Mouse (Mus musculus) CD4-positive helper T cell, adult 2 months (primary cell): ENCODE data around the gene Cyp4f39.
"Not testable (repeated sequence)": the region's sequence is repeated elsewhere in the genome, so short reads cannot be mapped to it uniquely, and the experiment has no call there.

Experiments
- DNase-seq: peaks from one replicate; pipeline ENCODE4 v3.0.0-alpha.2; 2012; ENCODE audit warnings: low read depth, missing footprints, low spot score

Gene Cyp4f39

DNA sequence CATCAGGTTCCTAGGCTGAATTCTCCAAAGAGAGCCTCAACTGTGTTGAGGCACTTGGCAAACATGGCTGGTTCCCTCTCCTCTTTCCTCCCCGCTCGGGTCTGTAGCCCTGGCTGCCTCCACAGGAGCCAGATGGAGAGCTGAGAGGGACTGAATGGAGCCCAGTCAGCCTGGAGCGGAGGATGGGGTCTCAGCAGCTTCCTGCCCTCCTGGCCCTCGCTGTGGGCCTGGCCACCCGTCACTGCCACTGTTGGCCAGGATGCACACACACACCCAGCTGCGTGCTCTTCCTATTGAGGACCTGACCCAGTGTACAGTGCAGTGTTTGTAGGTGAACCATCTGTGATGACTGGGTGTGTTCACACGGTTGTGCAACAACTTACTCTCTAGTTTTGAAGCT is 19.7 kb downstream of the Cyp4f39 start:
- no peak for DNase-seq

DNA sequence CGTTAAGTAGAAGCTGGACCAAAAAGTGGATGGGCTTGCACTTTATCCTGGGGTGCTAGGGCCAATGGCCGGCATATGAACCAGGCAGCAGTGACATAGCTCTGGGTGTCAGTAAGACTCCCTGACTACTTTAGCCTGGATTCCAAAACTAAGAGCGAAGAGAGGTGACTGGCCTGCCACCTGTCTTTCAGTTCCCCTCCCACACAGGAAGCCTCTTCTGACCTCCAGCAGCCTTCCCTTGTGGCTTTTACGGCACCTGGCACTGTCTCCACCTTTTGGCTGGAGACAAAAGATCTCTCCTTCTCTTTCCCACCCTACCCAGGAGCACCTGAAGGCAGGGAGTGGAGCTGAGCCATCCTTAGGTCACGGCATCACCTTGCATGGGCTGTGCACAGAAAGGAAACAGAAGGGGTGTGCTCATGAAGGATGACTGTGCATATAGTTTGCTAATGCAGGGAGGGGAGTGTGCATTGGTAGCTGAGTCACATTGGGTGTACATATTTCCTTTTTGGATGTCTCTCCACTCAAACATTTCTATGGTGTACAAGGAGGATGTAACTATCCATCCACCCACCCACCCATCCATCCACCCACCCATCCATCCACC is 22.5 kb downstream of the Cyp4f39 start:
- DNase-seq = no peak

DNA sequence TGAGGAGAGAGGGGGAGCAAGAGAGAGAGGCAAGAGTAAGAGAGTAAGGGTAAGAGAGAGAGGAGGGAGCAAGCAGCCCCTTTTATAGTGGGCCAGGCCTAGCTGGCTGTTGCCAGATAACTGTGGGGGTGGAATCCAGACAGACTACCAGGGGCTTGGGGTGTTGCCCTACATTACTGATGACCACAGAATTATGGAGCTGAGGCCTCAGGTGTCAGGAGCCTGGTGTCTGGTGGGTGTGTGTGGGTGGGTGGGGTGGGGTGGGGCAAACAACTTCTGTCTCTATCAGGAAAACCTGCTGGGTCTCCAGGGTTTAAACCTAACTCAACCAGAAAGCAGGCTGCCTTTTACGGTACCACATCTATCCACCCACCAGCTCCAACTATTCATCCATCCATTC is 24.7 kb downstream of the Cyp4f39 start:
- no peak for DNase-seq

DNA sequence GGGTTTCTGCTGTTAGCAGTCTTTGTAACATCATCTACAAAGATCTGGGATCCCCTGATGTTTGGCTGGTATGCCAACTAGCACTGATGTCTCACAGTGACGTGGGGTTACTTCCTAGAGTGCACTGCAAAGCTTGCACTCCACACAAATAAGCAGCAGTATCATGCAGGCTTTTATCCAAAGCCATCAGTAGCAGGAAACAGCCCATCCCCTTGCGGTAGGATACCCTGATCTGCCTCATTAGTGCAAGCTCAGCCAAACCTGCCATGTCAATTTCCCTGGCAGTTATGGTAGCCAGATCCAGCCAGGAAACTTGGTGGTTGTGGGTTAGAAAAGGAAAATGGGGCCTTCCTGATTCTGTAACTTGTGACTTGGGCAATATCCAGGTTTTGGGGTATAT is 26.2 kb downstream of the Cyp4f39 start:
- DNase-seq = no peak

DNA sequence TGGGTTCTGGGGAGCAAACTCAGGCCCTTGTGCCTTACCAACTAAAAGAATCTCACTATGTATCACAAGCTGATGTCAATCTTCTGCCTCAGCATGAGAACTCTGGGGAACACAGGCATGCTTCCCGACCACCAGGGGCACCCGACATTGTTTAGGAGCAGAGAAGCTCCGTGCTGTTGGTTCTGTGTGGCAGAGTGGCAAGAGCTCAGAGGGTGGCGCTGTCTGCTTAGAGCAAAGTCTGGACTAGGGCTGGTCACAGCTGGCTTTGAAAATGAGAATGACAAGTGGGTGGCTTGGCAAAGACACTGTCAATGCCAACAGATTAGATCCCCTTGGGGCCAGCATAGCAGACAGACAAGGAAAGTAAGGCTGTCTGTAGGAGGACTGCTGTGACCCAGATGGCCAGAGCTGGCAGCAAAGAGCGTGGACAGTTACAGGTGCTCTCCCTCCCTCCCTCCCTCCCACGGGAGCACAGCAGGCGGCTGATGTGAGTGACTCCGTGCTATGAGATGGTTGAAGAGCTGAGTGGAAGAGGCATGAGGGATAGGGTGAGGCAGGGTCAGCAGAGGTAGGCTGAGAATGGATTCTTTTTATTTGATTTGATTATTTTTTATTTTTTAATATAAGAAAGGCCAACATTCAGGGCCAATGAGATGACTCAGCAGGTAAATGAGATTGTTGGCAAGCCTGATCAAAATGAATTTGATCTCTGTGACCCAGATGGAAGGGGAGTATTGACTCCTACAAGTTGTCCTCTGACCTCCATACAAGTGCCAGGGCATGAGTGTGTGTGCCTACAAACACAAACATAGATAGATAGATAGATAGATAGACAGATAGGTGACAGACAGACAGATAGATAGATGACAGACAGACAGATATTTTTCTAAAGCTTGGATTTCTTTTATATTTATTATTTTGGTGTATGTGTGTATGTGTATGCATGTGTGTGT is 27.3 kb downstream of the Cyp4f39 start:
- DNase-seq = no peak

DNA sequence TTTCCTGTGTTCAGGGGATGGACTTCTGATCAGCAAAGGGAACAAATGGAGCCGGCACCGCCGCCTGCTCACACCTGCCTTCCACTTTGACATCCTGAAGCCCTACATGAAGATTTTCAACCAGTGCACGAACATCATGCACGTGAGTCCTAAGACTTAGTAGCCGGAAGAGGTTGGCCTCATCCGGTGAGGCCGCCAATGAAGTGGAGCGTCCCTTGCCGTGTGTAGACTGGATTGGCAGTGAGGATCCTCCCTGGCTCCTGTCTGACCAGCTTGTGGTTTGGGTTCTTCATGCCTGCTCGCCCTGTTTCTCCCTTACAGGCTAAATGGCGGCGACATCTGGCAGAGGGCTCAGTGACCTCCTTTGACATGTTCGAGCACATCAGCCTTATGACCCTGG is 29.2 kb downstream of the Cyp4f39 start:
- DNase-seq = no peak

DNA sequence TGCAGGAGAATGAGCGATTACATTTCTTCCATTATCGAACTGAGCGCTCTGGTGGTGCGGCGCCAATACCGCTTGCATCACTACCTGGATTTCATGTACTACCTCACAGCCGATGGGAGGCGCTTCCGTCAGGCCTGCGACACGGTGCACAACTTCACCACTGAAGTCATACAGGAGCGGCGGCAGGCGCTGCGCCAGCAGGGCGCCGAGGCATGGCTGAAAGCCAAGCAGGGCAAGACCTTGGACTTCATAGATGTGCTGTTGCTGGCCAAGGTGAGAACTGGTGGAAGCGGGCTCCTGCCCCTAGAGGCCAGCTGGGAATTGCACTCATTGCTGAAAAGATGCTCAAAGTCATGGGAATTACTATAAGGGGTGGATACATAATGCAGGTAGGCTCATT is 30.7 kb downstream of the Cyp4f39 start:
- peak; percentile 65 for DNase-seq

DNA sequence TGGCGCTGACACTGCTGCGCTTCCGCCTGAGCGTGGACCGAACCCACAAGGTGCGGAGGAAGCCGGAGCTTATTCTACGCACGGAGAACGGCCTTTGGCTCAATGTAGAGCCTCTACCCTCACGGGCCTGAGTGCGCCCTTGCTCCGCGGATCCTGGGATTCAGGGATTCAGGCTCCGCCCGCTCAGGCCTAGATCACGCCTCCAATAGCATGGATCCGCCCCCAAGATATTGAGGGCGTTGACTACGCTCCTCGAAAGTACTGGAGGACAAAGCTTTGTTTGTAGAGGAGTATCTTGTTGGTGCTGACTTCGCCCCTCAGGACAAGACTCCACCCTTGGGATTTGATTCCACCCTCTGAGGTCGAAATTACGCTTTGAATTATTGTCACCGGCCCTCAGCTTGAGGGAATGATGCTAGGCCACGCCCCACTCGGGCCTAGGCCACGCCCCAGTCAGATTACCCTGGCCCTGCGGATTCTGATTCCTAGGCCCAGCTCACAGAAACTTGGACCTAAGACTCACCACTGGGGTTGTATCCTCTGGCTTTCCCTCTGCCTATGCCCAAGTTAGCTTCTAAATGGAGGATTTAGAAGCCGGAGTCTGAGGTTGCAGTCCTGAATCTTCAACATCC is 39.9 kb downstream of the Cyp4f39 start:
- DNase-seq = peak; percentile 33

DNA sequence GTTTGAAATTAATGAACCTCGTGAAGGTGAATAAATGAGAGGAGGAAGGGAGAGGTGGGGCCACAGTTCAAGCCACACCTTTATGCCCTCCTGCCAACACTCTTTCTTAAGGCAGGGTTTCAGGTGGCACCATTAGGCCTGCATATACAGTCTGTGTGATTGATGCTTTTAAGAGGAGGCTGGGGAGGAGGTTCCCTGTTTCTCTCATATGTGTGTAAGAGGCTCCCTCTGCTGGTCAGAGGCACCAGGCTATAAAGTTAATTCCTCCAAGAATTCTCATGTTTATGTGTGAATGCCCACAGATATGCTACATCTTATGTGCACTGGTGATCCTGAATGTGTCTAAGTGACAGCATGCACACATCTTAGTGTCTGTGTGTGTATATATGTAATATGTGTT is 42.1 kb downstream of the Cyp4f39 start:
- DNase-seq = peak; percentile 78

DNA sequence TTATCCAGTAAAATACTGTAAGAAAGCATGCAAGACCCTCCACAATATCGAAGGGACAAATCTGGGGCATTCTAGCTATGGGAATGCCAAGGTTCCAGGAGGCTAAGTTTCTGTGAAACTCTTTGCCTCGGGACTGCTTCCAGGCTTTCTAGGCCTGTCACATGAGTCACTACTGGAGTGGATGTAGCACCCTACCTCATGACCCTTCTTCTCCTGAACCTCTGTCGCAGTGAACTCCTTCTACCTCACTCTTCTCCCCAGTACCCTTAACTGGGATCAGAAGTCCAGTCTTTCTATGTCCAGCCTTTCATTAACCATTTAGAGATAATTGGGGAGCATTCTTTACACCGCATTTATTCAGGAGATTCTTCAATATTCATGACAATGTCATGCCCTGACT is 48.0 kb downstream of the Cyp4f39 start:
- not testable (repeated sequence) for DNase-seq

DNA sequence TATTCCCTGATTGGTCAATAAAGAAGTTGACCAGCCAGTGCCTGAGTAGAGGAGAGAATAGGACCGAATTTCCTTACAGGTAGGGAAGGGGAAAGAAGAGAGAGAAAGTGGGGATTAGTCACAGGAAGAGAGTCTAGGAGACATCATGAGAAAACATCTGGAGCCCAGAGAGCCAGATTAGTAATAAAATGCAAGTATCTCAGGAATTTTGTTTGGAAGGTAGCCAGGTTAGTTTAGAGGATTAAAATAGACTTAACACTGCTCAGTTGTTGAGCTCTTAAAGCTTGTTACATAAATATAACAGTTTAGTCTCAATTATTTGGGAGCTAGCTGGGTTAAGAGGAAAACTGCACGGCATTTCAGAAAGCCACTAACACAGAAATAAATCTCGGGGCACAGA is 48.5 kb downstream of the Cyp4f39 start:
- no peak for DNase-seq

DNA sequence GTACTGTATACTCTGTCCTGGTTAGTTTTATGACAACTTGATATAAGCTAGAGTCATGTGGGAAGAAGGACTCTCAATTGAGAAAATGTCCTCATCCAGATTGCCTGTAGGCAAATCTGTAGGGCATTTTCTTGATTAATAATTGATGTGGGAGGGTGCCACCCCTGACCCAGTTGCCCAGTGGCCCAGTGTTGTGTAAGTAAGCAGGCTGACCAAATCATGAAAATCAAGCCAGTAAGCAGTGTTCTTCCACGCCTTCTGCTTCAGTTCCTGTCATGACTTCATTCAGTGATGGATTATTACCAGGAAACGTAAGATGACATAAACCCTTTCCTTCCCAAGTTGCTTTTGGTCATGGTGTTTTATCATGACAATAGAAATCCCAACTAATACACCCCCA is 50.6 kb downstream of the Cyp4f39 start:
- DNase-seq = no peak

DNA sequence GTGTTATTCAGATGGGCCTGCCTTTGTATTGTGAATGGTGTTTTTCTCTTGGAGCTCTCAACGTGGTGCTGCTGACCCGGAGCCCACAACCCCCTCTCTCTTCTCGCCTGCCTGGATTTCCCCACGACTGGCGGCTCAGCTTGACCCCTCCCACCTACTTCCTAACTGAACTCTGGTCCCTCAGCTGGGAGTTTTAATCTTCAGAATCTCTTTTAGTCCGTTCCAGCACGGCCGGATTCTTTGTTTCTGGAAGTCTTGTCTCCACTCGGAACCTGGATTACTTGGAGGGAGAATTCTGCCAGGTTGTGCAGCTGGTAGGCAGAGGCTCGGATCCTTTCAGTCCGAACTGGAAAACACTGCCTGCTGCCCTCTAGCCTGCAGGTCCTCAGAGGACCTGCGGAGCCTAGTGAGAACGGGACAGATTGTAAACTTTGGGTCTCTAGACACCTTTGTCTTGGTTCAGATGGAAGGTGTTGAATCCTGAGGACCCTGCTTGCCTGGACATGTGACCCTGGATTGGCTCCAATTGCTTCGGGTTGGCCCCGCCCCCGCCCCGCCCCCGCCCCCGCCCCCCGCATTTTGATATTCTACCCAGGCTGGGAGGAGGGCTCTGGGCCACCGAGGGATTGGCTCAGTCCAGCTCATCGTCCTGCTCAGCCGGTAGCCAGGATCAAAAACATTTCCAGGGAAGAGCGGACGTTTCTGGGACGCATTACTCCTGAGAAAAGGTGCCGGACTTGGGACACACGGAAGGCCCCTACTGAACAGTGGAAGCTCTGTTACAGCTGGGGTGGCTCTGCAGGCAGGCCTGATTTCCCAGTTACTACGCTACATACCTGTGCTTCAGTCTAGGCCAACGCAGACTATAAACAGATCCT is 53.6 kb downstream of the Cyp4f39 start, which contains the start of gene Cyp4f17:
Cyp4f17 (plus strand) TSS at position 200 of the 878 bp plus-strand sequence.
- no peak for DNase-seq

DNA sequence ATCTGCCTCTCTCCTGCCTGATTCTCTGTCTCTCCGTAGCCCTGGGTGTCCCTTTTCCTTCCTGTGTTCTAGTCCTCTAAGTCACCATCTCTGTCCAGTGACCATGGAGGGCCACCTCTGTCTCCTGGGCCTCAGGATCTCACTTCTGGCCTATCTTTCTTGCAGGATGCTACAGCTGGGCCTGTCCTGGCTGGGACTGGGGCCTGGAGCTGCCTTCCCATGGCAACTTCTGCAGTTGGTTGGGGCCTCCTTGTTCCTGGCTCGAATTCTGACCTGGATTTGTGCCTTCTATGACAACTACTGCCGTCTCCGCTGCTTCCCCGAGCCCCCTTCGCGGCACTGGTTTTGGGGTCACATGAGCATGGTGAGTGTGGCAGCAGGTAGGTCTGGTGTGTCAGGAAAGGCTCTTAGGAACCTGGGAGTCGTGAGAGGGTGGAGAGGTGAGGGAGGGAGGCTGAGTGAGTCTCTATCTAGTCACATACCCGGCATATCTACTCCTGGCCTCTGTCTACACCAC is 54.3 kb downstream of the Cyp4f39 start:
- DNase-seq = no peak

DNA sequence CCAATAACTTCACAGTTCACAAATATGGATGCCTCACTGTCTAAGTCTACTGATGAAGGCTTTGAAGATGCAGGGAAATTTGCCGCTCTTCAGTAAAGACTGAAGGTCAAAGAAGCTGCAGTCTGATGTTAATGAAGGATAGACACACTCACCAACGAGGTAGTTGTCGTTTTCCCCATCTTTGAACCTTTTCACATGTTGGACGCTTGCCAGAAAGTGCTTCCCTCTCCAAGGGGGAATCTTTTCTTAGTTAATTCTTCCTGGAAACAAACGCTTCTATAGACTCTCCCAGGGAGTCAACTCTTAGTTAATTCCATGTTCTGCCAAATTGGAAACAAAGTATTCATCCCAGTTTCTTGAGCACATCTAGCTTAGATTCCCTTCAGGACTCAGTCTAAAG is 63.6 kb downstream of the Cyp4f39 start:
- no peak for DNase-seq

DNA sequence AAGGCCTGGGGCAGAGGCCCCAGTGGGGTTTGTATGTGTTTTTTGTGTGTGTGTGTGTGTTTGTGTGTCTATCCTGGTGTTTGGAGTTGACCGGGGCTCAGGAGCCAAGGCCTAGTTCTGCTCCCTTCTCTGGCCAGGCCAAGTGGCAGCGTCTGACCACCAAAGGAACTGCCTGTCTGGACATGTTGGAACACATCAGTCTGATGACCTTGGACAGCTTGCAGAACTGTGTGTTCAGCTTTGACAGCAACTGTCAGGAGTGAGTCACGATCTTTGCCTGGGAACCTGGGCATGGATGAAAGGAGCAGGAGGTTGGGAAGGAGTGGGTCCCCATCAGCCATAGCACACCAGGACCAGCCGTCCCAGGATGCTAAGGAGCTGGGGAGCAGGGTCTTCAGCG is 69.5 kb downstream of the Cyp4f39 start:
- DNase-seq = no peak

DNA sequence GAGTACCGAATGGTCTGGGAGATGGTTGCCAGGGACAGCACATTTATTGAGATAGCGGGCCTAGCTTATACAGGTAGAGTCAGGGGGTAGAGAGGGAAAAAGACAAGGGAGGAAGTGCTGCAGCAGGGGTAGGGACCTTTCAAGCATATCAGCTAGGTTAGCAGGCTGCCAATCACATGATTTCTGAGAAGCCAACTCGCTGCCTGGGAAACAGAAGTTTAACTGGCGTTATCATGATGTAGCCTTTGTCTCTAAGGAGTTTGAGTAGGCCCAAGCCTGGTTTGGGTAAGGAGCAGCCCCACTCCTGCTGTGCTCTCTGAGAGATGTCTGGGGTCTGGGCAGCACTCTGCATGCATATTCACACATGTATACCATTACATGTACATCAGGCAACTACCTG is 69.9 kb downstream of the Cyp4f39 start:
- no peak for DNase-seq

DNA sequence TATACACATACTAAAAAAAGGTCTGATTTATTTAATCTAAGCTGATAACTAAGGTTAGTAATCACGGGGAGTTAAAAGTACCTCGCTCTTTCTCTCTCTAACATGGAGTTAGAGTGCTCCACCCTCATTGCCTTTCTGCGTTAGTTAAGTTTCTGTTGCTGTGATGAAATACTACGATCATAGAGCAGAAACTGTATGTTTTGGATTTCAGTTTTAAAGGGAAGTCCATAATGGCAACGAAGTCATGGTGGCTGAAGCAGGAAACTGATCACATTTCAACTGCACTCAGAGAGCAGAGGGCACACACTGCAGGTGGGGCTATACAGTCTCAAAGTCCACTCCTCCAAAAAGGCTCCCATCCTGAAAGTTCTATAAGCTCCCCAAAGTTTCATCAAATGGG is 70.3 kb downstream of the Cyp4f39 start:
- DNase-seq = no peak

DNA sequence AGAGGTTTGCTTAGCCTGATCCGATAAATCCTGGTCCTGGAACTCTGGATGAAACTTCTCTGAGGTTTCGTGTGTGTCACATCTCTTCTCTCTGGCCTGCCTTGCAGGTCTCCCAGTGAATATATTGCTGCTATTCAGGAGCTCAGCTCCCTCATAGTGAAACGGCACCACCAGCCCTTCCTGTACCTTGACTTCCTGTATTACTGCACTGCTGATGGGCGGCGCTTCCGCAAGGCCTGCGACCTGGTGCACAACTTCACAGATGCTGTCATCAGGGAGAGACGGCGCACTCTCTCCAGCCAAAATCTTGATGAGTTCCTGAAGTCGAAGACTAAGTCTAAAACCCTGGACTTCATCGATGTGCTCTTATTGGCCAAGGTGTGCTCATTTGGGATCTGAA is 71.4 kb downstream of the Cyp4f39 start:
- peak; percentile 81 for DNase-seq

DNA sequence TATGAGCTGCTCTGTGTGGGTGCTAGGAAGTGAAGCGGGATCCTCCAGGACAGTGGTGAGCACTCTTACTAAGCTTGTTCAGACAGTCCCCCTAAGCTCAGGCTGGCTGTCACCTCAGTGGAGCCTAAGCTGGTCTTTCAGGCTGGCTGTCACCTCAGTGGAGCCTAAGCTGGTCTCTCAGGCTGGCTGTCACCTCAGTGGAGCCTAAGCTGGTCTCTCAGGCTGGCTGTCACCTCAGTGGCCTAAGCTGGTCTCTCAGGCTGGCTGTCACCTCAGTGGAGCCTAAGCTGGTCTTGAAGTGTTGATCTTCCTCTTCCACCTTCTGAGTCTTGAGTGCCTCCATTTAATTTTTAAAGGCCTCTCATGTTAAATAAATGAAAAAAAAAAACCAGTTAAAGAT is 73.8 kb downstream of the Cyp4f39 start:
- not testable (repeated sequence) for DNase-seq

DNA sequence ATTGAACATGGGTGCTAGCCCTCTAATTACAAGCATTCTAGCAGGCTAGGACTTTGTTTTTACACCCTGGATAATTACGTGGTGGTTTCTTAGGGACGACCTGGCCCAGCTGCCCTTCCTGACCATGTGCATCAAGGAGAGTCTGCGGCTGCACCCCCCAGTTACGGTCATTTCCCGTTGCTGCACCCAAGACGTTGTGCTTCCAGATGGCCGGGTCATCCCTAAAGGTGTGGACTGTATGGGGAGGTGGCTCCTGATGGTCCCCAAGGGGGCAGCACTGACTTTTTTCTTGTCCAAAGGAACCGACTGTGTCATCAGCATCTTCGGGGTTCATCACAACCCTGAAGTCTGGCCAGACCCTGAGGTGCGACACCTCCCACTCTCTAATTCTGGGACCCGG is 75.2 kb downstream of the Cyp4f39 start:
- no peak for DNase-seq
